Mouse (Mus musculus): ENCODE results near the gene Itpr1.

DNA sequence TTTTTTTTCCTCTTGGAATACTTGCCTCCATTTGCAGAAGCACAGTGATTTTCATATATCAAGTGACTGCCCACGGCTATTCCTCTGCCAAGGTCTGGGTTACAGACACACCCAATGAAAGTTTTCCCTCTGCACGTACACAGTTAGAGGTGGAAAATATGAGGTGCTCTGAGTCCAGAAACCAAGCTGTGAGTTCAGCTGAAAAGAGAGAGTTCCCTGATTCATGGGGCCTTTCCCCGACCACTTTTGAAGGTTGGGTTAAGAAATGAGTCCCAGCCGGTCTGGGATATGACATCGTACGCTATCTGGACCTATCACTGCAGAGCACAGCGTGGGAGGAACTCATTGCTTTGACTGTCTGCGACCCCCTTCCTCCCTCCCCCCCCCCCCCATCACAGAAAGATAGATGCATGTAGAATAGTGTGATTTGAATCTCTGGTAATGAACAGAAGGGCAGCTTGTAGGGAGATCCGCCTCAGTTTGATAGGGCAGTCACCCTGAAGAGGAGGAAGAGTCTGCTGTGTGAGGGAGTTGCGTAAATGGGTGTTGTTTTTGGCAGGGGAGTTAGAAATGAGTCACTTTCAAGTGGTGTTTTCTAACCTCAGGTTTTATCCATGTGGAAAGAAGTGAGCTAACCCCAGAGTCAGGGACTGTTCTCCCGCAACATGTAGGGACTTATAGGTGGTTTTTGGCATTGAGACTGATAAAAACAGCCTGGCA lies 235.3 kb downstream of the Itpr1 start:
- TF ChIP-seq EP300 (optimal IDR thresholded peaks at IDR 0.05): no peak
- no peak for TF ChIP-seq CTCF (IDR thresholded peaks at IDR 0.05; ENCODE audit: low read depth)
